Mouse (Mus musculus): ENCODE results near the gene Car15. TPM values are rescaled to one million over a fixed set of nuclear protein-coding genes. Genes with fewer than 3 reads are reported as not detected.

The Car15 gene
- polyA plus RNA-seq, 1 experiment from 2014 or later = 0.59 TPM

Other genes starting within 250 kb of the Car15 start
- gene Smpd4, start 219.0 kb downstream of the Car15 start, polyA plus RNA-seq (2015; fragmentation: Nextera tagmentation; extraction: Ambion mirVana) = 16.7 and 22.5 TPM in 2 replicates
- 1.6 and 2.3 TPM in 2 replicates for gene Ccdc74a, start 191.9 kb downstream of the Car15 start, polyA plus RNA-seq (2015; fragmentation: Nextera tagmentation; extraction: Ambion mirVana)
- 15.8 and 20.2 TPM in 2 replicates for gene Med15, start 105.5 kb downstream of the Car15 start, polyA plus RNA-seq (2015; fragmentation: Nextera tagmentation; extraction: Ambion mirVana)
- 14.3 TPM in 2 replicates for gene Klhl22, start 78.7 kb downstream of the Car15 start, polyA plus RNA-seq (2015; fragmentation: Nextera tagmentation; extraction: Ambion mirVana)
- 1.0 TPM in 2 replicates for gene Scarf2, start 41.1 kb downstream of the Car15 start, polyA plus RNA-seq (2015; fragmentation: Nextera tagmentation; extraction: Ambion mirVana)
- gene B830017H08Rik, start 5.2 kb downstream of the Car15 start, polyA plus RNA-seq (2015; fragmentation: Nextera tagmentation; extraction: Ambion mirVana) = not detected in 2 replicates
- 0.05 and 0.08 TPM in 2 replicates for gene Gm20518, start 53.3 kb upstream of the Car15 start, polyA plus RNA-seq (2015; fragmentation: Nextera tagmentation; extraction: Ambion mirVana)
- gene Tssk1, start 55.9 kb upstream of the Car15 start, polyA plus RNA-seq (2015; fragmentation: Nextera tagmentation; extraction: Ambion mirVana) = not detected in 2 replicates
- gene Dgcr2, start 60.2 kb upstream of the Car15 start, polyA plus RNA-seq (2015; fragmentation: Nextera tagmentation; extraction: Ambion mirVana) = 18.6 and 20.7 TPM in 2 replicates
- not detected in 2 replicates for gene Tssk2, start 60.3 kb upstream of the Car15 start, polyA plus RNA-seq (2015; fragmentation: Nextera tagmentation; extraction: Ambion mirVana)
- gene Ess2, start 73.0 kb upstream of the Car15 start, polyA plus RNA-seq (2015; fragmentation: Nextera tagmentation; extraction: Ambion mirVana) = 11.7 and 11.8 TPM in 2 replicates
- gene Gsc2, start 76.7 kb upstream of the Car15 start, polyA plus RNA-seq (2015; fragmentation: Nextera tagmentation; extraction: Ambion mirVana) = not detected in 2 replicates
- gene Slc25a1, start 89.9 kb upstream of the Car15 start, polyA plus RNA-seq (2015; fragmentation: Nextera tagmentation; extraction: Ambion mirVana) = 78.6 and 83.0 TPM in 2 replicates
- gene Vpreb2, start 142.1 kb upstream of the Car15 start, polyA plus RNA-seq (2015; fragmentation: Nextera tagmentation; extraction: Ambion mirVana) = 0.30 TPM in 1 of 2 replicates, not detected in the other
- 29.0 and 29.1 TPM in 2 replicates for gene Dgcr6, start 214.5 kb upstream of the Car15 start, polyA plus RNA-seq (2015; fragmentation: Nextera tagmentation; extraction: Ambion mirVana)